In the genomic region with DNA sequence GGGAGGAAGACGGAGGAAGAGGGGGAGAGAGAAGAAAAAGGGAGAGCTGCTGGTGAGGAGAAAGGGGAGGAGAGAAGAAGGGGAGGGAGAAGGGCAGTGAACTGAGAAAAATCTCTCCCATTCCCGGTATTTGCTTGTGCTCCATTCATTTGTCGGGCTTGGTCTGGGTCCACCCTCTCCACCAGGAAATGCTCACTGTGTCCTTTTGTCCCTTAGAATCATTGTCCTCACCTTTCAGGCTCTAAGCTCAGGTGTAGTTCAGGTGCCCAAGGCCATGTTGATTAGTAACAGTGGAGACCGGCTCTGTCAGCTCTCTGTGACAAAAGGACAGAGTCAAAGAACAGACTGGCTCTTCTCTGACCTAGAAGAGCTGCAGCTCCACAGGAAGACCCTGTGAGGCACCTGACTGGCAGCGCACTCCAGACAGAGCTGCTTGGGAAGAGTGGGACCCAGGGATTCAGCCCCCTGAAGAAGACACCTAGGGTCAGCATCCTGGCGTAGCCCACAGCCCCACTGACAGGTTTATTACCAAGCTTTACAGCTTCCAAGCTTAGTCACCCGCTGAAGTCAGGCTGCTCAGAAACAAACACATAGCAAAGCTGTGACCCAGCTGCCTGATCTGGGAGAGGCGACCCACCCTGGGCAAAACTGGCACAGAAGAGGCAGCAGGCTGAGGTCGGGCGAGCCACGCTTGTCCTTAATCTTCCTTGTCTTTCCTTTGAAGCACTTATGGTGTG, we compare ENCODE assay signal across 29 mouse cellular contexts. TPM values are rescaled to one million over a fixed set of nuclear protein-coding genes. Genes with fewer than 3 reads are reported as not detected.
DNase-seq lines count a peak whose midpoint lies in the region; TF ChIP-seq lines count a peak whose summit lies in the region.
"Had no signal": no experiment of that assay in that cellular context is flagged by ENCODE, and none has a peak within 500 bp of the region (broad histone marks: within the 10 kb centered on the region; RNA-seq: fewer than 3 reads in every experiment).

No protein-coding gene starts in this region.

- intact Hi-C loops in gastrocnemius, adult 2 months (cut with DNase I): no loop called here
- intact Hi-C loops in gastrocnemius, postnatal 36 days (cut with DNase I): no loop called here
- intact Hi-C loops in left cerebral cortex, postnatal 36 days (cut with DNase I): loop anchor here (10.0 kb wide), 1 partner anchor 1015 kb away; no protein-coding TSS in a partner anchor

- H3K4me3 ChIP-seq in gastrocnemius, adult 2 months: no peak overlapping the region
- H3K4me3 ChIP-seq: embryonic facial prominence, embryonic 13.5 days; heart, adult 2 months; heart, embryonic 13.5 days; limb, embryonic 13.5 days; liver, embryonic 12.5 days; neural tube, embryonic 15.5 days had no signal

- peak; percentile 43 for DNase-seq in gastrocnemius, adult 2 months
- no peak for DNase-seq in gastrocnemius, postnatal 36 days
- peak; percentile 22 to 39 for DNase-seq in kidney, postnatal 4 days
- no peak for DNase-seq in kidney, adult 9 months
- DNase-seq in Muller cell, postnatal 12 days (ENCODE audit: inconsistent ontology term): peak; percentile 42
- DNase-seq in urinary bladder, postnatal 36 days (ENCODE audit: low spot score in 2 of 2): peak; percentile 23
- no peak for DNase-seq in left cerebral cortex, postnatal 36 days (ENCODE audit: low spot score in 2 of 2)
- DNase-seq in embryo, embryonic 10 days (ENCODE audit: low spot score): no peak
- DNase-seq: B cell, adult 2 months; cerebellum, adult 11 months; cerebellum, postnatal 10 days; gastrocnemius, postnatal 25 days; heart, adult 2 months; heart, postnatal 14 days; kidney, postnatal 14 days; layer of hippocampus, postnatal 36 days; lung, adult 18-20 months; lung, postnatal 10 days; right cerebral cortex, adult 18-20 months; right cerebral cortex, postnatal 4 days; thymus, adult 2 months; thymus, postnatal 4 days had no signal

- TF ChIP-seq CTCF in gastrocnemius, adult 2 months (IDR thresholded peaks at IDR 0.05): no peak

- peak overlapping the region; percentile 62 for H3K27ac ChIP-seq in gastrocnemius, adult 2 months
- H3K27ac ChIP-seq: embryonic facial prominence, embryonic 13.5 days; heart, adult 2 months; heart, embryonic 13.5 days; limb, embryonic 13.5 days; liver, embryonic 12.5 days; neural tube, embryonic 15.5 days had no signal

RNA-seq across cellular contexts. Expression of gene Pdzd8, which starts 54.4 kb away (rescaled TPM):
- 10 to 100 TPM; 12.1 to 17.8 TPM for total RNA-seq in gastrocnemius, adult 2 months (2021)
- total RNA-seq in gastrocnemius, postnatal 36 days (2021): 10 to 100 TPM; 10.3 to 13.3 TPM
- 10 to 100 TPM; 56.4 to 60.2 TPM for total RNA-seq in left cerebral cortex, postnatal 36 days (2021)

RNA-seq across cellular contexts. Expression of gene Emx2, which starts 58.2 kb away (rescaled TPM):
- total RNA-seq in gastrocnemius, adult 2 months (2021): 1 to 10 TPM in 1 of 2 experiments, under 1 TPM in 1; 0.89 to 1.9 TPM
- total RNA-seq in gastrocnemius, postnatal 36 days (2021): under 1 TPM; 0.10 to 0.56 TPM
- total RNA-seq in left cerebral cortex, postnatal 36 days (2021): 10 to 100 TPM; 12.5 to 21.3 TPM
- total RNA-seq: CH12.LX; heart, adult 2 months; heart, postnatal 14 days; megakaryocyte progenitor cell, adult 5-6 weeks had no signal

Comparison
In these comparisons a context has a peak if more than half of its experiments do, and no peak if none do; other contexts are left out.
1. DNase-seq: peak in gastrocnemius, adult 2 months (single experiment), kidney, postnatal 4 days (2 of 2), Muller cell, postnatal 12 days (single experiment) and urinary bladder, postnatal 36 days (2 of 2); none in gastrocnemius, postnatal 36 days (0 of 2), kidney, adult 9 months (single experiment), left cerebral cortex, postnatal 36 days (0 of 2) and embryo, embryonic 10 days (single experiment).
2. RNA of gene Emx2, which starts 58.2 kb away (total RNA-seq): 12.5 to 21.3 TPM in left cerebral cortex, postnatal 36 days; 0.89 to 1.9 TPM in gastrocnemius, adult 2 months and 0.10 to 0.56 TPM in gastrocnemius, postnatal 36 days; every median in the first group is over 4 times any median in the second.